Mouse (Mus musculus) heart, embryonic 10.5 days (tissue): Measurements from ENCODE around the gene 2610528J11Rik. TPM values are rescaled to one million over a fixed set of nuclear protein-coding genes. Genes with fewer than 3 reads are reported as not detected.
"Not testable (repeated sequence)": the region's sequence is repeated elsewhere in the genome, so short reads cannot be mapped to it uniquely, and the experiment has no call there.

Source experiments
- DNase-seq: peaks from one replicate; pipeline ENCODE4 v3.0.0-alpha.2; 2017; ENCODE audit warnings: low spot score
- H3K27ac ChIP-seq: fragments of 300-500 bp; sonication (generic); 2 replicates; pipeline ENCODE4 v1.5.1; 2016; ENCODE audit warnings: mild to moderate bottlenecking
- H3K27me3 ChIP-seq: fragments of 300-500 bp; sonication (generic); 2 replicates; pipeline ENCODE4 v1.6.1; 2016; ENCODE audit warnings: mild to moderate bottlenecking; ENCODE audit not compliant: poor library complexity, insufficient read depth, severe bottlenecking
- H3K36me3 ChIP-seq: fragments of 300-500 bp; sonication (generic); 2 replicates; pipeline ENCODE4 v1.6.1; 2016; ENCODE audit warnings: mild to moderate bottlenecking, moderate library complexity
- H3K4me1 ChIP-seq: fragments of 300-500 bp; sonication (generic); 2 replicates; pipeline ENCODE4 v1.6.1; 2016; ENCODE audit warnings: mild to moderate bottlenecking
- H3K4me3 ChIP-seq: fragments of 300-500 bp; sonication (generic); 2 replicates; pipeline ENCODE4 v1.5.1; 2016; ENCODE audit warnings: mild to moderate bottlenecking, moderate library complexity
- H3K9me3 ChIP-seq: fragments of 300-500 bp; sonication (generic); 2 replicates; pipeline ENCODE4 v1.6.1; 2016; ENCODE audit warnings: mild to moderate bottlenecking, moderate library complexity
- WGBS: fragments of 180-500 bp; shearing (Covaris S2); methylation state at CpG from one replicate; pipeline ENCODE4 v1.1.7; 2016; 5-methylcytosine and 5-hydroxymethylcytosine counted together
- polyA plus RNA-seq: library from polyadenylated mRNA; unstranded; fragments of >200 nt; fragmentation: Nextera tagmentation; extraction: Ambion mirVana; gene quantifications from 2 replicates; pipeline ENCODE4 v1.2.1, GENCODE M21; 2016

2610528J11Rik gene
- polyA plus RNA-seq, 1 experiment from 2014 or later, result 1.7 TPM

DNA sequence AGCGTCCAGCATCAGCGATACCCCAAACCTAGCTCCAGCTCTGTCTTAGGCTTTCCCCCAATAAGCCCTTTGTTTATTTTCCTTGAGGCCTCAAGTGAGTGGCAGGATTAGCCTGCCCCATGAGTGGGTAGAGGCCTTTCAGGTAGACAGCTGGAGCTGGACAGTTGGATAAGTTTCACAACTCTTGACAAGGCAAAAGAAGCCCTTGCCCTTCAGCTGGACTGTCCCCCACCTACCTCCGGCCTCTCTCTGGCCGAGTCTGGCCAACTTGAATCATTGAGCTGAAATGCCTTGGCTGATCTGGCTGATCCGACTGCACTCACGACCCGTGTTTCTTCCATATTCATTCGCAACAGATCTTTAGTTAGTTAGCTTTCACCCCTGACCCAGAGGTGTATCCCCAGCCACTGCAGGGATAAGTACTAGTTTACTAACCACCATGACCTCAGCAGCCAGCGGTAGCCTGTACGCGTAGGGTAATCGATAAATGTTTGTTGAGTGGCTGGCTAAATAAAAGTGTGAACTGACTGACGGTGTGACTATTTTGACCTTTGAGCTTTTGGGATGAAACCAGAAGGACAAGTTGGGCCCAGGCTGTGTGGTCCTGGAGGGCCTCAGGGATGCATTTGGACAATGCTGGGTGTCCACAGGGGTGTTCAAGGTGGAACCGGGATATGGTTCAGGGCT, 17.8 kb downstream of the 2610528J11Rik start:
- Histone ChIP-seq H3K36me3 (no peaks in the 10 kb centered on the region), H3K27ac (peak overlapping the region; percentile 71; the same call in 1 of the 2 replicates), H3K27me3 (peaks cover 32% of the 10 kb centered on the region), H3K4me1 (peaks cover 20% of the 10 kb centered on the region), H3K4me3 (peak overlapping the region; percentile 59), H3K9me3 (peaks cover 4% of the 10 kb centered on the region)
- WGBS, result 73% methylated on average over 14 of the region's 14 CpGs
- no peak for DNase-seq

DNA sequence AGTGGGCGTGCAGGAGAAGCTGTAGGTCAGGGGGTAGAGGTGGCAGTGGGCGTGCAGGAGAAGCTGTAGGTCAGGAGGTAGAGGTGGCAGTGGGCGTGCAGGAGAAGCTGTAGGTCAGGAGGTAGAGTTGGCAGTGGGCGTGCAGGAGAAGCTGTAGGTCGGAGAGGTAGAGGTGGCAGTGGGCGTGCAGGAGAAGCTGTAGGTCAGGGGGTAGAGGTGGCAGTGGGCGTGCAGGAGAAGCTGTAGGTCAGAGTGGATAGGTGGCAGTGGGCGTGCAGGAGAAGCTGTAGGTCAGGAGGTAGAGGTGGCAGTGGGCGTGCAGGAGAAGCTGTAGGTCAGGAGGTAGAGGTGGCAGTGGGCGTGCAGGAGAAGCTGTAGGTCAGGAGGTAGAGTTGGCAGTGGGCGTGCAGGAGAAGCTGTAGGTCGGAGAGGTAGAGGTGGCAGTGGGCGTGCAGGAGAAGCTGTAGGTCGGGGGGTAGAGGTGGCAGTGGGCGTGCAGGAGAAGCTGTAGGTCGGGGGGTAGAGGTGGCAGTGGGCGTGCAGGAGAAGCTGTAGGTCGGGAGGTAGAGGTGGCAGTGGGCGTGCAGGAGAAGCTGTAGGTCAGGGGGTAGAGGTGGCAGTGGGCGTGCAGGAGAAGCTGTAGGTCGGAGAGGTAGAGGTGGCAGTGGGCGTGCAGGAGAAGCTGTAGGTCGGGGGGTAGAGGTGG, 20.8 kb downstream of the 2610528J11Rik start:
- not testable (repeated sequence) for H3K9me3 ChIP-seq, H3K36me3 ChIP-seq, H3K27ac ChIP-seq, DNase-seq, H3K4me3 ChIP-seq
- Histone ChIP-seq H3K27me3 (0 out of 2 replicates have a peak, but pooled peaks cover 10% of the 10 kb centered on the region), H3K4me1 (peaks cover 14% of the 10 kb centered on the region)
- 81% methylated on average over 23 of the region's 23 CpGs for WGBS

DNA sequence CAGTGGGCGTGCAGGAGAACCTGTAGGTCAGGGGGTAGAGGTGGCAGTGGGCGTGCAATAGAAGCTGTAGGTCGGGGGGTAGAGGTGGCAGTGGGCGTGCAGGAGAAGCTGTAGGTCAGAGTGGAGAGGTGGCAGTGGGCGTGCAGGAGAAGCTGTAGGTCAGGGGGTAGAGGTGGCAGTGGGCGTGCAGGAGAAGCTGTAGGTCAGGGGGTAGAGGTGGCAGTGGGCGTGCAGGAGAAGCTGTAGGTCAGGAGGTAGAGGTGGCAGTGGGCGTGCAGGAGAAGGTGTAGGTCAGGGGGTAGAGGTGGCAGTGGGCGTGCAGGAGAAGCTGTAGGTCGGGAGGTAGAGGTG, 21.3 kb downstream of the 2610528J11Rik start:
- H3K27ac ChIP-seq, H3K9me3 ChIP-seq, H3K4me3 ChIP-seq, H3K4me1 ChIP-seq, H3K36me3 ChIP-seq, H3K27me3 ChIP-seq: not testable (repeated sequence)
- 81% methylated on average over 10 of the region's 10 CpGs for WGBS
- peak; percentile 98 for DNase-seq

DNA sequence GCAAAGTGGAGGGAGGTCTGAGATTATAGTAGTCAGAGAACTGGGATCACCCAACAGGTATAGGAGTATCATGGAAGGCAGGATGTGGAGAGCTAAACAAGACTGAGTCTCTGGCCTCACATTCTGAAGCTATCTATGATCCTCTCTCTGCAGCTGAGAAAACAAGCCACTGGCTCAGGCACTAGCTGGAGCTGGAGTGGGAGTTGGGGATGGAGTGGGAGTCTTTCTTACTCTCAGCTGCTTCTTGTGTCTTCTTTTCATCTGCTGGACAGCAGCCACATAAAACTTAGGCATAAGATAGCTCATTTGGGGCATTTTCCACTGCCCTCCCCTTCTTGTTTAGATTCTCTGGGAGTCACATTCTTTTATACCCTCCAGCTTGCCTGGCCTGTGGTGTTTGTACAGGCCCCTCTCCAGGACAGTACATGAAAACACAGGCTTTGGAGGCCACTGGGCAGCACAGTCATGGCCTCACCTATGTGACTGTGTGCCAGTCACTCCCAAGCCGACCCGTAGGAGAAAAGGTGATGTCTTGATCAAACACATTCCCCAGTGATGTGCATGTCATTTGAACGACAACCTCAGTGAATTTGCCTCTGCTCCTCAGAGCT, 26.3 kb downstream of the 2610528J11Rik start:
- Histone ChIP-seq H3K36me3 (no peaks in the 10 kb centered on the region), H3K4me1 (no peaks in the 10 kb centered on the region), H3K4me3 (no peak overlapping the region), H3K9me3 (peaks cover under 1% of the 10 kb centered on the region), H3K27ac (no peak overlapping the region), H3K27me3 (peaks cover 6% of the 10 kb centered on the region; the same call in 1 of the 2 replicates)
- 83% methylated on average over 3 of the region's 3 CpGs for WGBS
- no peak for DNase-seq

DNA sequence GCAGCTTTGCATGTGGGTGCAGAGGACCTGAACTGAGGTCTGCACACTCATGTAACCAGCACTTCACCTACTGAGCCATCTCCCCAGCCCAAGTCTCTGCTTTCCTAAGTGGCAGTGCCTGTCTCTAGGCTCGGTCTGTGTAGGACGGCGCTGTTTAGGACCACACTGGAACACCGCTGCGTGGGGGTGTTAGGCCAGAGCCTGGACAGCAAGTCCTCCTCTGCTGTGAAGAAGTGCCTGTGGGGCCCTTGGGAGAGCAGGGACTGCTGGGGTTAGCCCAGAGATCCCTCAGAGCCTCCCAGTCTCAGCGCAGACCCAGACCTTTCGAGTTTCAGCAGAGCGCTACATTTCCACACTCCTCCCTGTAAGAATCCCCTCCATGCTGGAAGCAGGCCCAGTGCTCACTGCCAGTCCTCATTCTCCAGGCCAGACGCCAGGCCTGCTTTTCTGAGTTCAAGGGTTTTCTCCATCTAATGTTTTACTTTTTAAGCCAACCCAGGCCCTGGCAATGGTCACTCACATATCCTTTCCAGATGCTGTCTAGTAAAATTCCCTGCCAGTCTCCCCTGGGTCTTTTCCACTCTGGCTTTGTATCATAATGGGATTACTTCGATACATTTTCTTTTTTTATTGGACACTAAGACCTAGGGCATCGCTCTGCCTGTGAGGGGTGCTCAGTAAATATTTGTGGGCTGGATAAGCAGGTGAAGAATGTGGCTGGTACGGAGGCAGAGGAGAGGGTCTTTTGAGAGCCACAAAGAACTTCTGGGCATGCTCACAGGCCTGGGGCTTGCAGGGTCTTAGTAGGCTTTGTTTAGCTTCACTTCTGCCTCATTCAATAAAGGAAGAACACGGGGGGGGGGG, 37.5 kb downstream of the 2610528J11Rik start:
- WGBS, result 82% methylated on average over 13 of the region's 13 CpGs
- H3K4me1 ChIP-seq, result no peaks in the 10 kb centered on the region
- no peaks in the 10 kb centered on the region; the same call in 1 of the 2 replicates for H3K9me3 ChIP-seq
- no peak overlapping the region for H3K27ac ChIP-seq
- DNase-seq, result no peak
- H3K36me3 ChIP-seq, result no peaks in the 10 kb centered on the region
- no peak overlapping the region for H3K4me3 ChIP-seq
- H3K27me3 ChIP-seq, result peaks cover 13% of the 10 kb centered on the region

DNA sequence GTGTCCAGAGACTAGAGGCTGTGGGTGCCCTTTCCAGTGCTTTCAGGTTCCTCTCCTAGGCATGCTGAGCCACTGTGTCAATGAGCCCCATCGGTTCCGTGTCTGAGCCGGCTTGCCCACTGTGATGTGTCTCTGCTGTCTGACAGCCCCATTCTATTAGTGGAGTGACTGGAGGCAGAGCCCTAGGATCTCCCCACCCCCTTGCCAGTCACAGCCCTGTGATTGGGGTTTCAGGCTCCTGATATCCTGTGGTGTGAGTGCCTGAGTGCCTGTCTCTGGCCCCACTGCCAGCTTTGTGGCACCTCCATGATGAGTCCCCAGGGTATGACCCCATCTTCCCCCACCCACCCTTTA, 38.1 kb downstream of the 2610528J11Rik start:
- no peaks in the 10 kb centered on the region; the same call in 1 of the 2 replicates for H3K9me3 ChIP-seq
- no peak overlapping the region for H3K27ac ChIP-seq
- DNase-seq, result no peak
- no peaks in the 10 kb centered on the region for H3K36me3 ChIP-seq
- H3K4me1 ChIP-seq, result no peaks in the 10 kb centered on the region
- peaks cover 17% of the 10 kb centered on the region for H3K27me3 ChIP-seq
- 87% methylated on average over 3 of the region's 3 CpGs for WGBS
- H3K4me3 ChIP-seq, result no peak overlapping the region

DNA sequence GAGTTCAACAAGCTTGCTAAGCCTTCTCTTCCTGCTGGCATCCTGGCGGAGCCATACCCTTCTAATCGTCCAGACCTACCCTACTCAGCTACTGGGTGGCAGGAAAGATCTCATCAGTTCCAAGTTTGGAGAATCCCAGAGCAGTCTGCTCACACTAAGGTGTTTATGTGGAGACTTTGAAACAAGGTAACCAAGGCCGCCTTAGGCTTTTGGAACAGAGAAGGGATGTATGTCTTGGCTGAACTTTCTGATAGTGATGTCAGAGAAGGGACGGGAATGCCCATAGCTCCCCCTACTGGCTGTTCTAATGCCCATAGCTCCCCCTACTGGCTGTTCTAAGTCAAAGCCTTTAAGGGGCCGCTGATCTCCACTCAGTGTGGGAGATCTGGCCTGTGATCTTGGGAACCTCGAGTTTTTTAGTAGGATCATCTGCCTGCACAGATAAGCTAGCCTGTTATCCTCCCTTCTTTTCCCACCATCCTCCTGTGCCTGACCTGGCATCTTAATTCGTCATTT, 39.4 kb downstream of the 2610528J11Rik start:
- peak; percentile 83 for DNase-seq
- Histone ChIP-seq H3K36me3 (no peaks in the 10 kb centered on the region), H3K27ac (no peak overlapping the region), H3K4me1 (no peaks in the 10 kb centered on the region), H3K9me3 (no peaks in the 10 kb centered on the region; the same call in 1 of the 2 replicates), H3K4me3 (no peak overlapping the region), H3K27me3 (peaks cover 17% of the 10 kb centered on the region)
- 31% methylated on average over 7 of the region's 7 CpGs for WGBS

DNA sequence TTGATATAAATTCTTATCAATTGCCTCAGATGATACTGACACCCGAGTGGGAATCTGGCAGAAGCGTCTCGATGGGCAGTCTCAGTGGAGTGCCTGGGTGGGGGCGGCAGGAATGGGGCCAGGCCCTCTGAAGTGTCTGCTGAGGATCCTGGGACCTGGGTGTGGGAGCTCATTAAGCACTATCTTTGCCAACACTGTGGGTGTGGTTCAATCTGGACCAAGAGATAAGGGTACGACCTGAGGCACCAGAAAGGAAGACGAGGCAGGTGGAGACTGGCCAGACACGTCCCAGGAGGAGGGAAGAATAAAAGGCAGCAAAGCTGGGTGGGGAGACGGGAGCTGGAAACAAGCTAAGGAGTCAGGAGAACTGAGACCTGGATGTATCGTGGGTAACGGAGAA, 41.9 kb downstream of the 2610528J11Rik start:
- Histone ChIP-seq H3K4me3 (peak overlapping the region; percentile 18; the same call in 1 of the 2 replicates), H3K4me1 (no peaks in the 10 kb centered on the region), H3K36me3 (no peaks in the 10 kb centered on the region), H3K27me3 (peaks cover 25% of the 10 kb centered on the region), H3K27ac (peak overlapping the region; percentile 74; the same call in 1 of the 2 replicates), H3K9me3 (no peaks in the 10 kb centered on the region)
- DNase-seq, result peak; percentile 92
- WGBS, result 39% methylated on average over 10 of the region's 10 CpGs

DNA sequence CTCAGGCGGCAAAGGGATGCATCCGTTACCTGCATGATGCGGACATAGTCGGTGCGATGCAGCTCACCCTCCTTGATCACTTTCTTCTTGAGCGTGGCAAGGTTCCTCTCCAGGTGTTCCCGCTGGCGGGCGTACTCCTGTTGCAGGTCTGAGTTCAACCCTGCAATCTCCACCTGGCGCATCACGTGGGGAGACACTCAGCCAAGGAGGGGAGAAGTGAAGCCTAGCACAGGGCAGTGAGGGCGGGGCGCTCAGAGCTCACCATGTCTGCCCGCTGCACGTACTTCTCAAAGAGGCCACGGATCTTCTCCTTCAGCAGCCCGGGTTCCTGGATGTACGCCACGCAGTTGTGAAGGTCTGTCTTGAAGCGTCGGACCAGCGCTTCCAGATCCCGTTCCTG, 42.5 kb downstream of the 2610528J11Rik start:
- 66% methylated on average over 23 of the region's 23 CpGs for WGBS
- Histone ChIP-seq H3K4me3 (peak overlapping the region; percentile 18; the same call in 1 of the 2 replicates), H3K9me3 (no peaks in the 10 kb centered on the region), H3K27me3 (peaks cover 25% of the 10 kb centered on the region), H3K36me3 (no peaks in the 10 kb centered on the region), H3K4me1 (no peaks in the 10 kb centered on the region), H3K27ac (peak overlapping the region; percentile 74; the same call in 1 of the 2 replicates)
- DNase-seq, result peak; percentile 82

DNA sequence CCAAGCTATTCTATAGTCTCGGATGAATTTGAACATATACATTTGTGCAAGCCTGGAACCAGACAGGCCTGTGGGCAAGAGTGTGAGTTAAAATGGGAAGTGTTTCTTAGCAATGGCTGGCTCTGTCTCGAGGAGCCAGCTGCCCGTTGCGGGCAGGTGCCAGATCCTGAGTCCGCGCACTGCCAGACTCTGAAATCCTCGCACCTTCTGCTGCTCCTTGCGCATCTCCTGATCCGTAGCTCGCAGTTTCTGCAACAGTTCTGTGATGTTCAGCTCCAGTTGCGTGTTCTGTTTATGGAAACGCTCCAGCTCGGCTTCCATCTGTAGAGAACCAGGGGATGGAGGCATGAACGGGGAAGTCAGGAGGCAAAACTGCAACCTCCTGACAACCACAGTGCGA, 44.6 kb downstream of the 2610528J11Rik start:
- Histone ChIP-seq H3K27me3 (peaks cover 36% of the 10 kb centered on the region), H3K9me3 (no peaks in the 10 kb centered on the region), H3K36me3 (no peaks in the 10 kb centered on the region), H3K27ac (no peak overlapping the region), H3K4me3 (no peak overlapping the region), H3K4me1 (no peaks in the 10 kb centered on the region)
- no peak for DNase-seq
- WGBS, result 82% methylated on average over 15 of the region's 15 CpGs

DNA sequence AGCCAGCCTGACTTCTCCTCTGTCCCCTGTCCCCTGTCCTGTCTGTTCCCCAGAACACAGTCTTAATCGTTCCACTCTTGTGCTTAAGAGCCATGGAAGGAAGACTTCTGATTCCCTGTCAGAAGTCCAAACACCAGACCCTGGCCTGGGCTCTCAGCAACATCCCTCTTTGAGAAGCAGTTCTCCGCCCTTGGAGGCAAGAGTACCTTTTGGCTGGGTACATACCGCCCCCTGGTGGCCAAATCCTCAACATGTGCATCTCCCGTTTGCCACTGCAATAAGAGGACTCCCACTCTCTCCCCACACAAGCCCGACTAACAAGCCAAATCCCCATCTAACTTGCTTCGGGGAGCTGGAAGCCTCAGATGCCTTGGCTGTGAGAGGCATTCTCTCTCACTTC, 49.3 kb downstream of the 2610528J11Rik start:
- Histone ChIP-seq H3K27me3 (peaks cover 33% of the 10 kb centered on the region; the same call in 1 of the 2 replicates), H3K4me3 (no peak overlapping the region), H3K4me1 (no peaks in the 10 kb centered on the region), H3K36me3 (no peaks in the 10 kb centered on the region), H3K27ac (no peak overlapping the region), H3K9me3 (no peaks in the 10 kb centered on the region)
- 8% methylated on average over 6 of the region's 6 CpGs for WGBS
- peak; percentile 93 for DNase-seq

DNA sequence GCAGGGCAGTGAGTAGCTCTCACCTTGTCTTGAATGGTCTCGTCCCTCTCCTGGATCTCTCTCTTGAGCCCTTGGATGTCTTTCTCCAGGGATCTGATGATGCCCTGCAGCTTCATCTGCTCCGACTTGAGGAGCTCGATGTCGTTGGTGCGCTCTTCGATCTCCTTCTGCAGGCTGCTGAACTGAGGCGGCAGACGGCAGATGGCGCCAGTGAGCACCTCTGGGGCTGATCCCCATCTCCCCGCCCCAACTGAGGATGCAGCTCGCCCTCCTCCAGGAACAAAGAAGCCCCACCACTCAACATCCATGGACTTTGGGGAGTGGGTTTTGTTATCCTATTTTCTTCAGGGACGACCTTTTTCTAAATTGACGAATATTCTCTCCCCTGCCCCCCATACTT, 52.5 kb downstream of the 2610528J11Rik start:
- no peak for DNase-seq
- Histone ChIP-seq H3K36me3 (no peaks in the 10 kb centered on the region), H3K9me3 (no peaks in the 10 kb centered on the region), H3K4me1 (no peaks in the 10 kb centered on the region), H3K4me3 (no peak overlapping the region), H3K27ac (no peak overlapping the region), H3K27me3 (peaks cover 25% of the 10 kb centered on the region; the same call in 1 of the 2 replicates)
- 50% methylated on average over 13 of the region's 13 CpGs for WGBS
